Mouse (Mus musculus) liver, embryonic 16.5 days (tissue): Measurements from ENCODE around the gene Map4k2. TPM values are rescaled to one million over a fixed set of nuclear protein-coding genes. Genes with fewer than 3 reads are reported as not detected.
A peak's percentile ranks its signal among the peaks of the same experiment; 100 is the strongest.

ENCODE experiments used
- ATAC-seq: fragments of 200-750 bp; cut with Nextera tagmentation; 2 replicates; pipeline ENCODE4 v1.8.0; 2017; ENCODE audit warnings: low read depth, mild to moderate bottlenecking, moderate number of reproducible peaks, moderate library complexity
- H3K27ac ChIP-seq: fragments of 300-500 bp; sonication (generic); 2 replicates; pipeline ENCODE4 v1.5.1; 2014; ENCODE audit warnings: mild to moderate bottlenecking, low read length
- H3K27me3 ChIP-seq: fragments of 300-500 bp; sonication (generic); 2 replicates; pipeline ENCODE4 v1.6.1; 2014; ENCODE audit warnings: low read depth, low read length, mixed read lengths; ENCODE audit not compliant: control insufficient read depth, insufficient read depth
- H3K36me3 ChIP-seq: fragments of 300-500 bp; sonication (generic); 2 replicates; pipeline ENCODE4 v1.6.1; 2014; ENCODE audit warnings: mild to moderate bottlenecking; ENCODE audit not compliant: control insufficient read depth, insufficient read depth
- H3K4me1 ChIP-seq: fragments of 300-500 bp; sonication (generic); 2 replicates; pipeline ENCODE4 v1.6.1; 2014; ENCODE audit warnings: low read depth, low read length, mixed read lengths; ENCODE audit not compliant: control insufficient read depth
- H3K4me2 ChIP-seq: fragments of 300-500 bp; sonication (generic); 2 replicates; pipeline ENCODE4 v1.6.1; 2014; ENCODE audit warnings: low read depth, low read length, mixed read lengths
- H3K4me3 ChIP-seq: fragments of 300-500 bp; sonication (generic); 2 replicates; pipeline ENCODE4 v1.5.1; 2014; ENCODE audit warnings: low read depth, mild to moderate bottlenecking, low read length
- H3K9ac ChIP-seq: fragments of 300-500 bp; sonication (generic); 2 replicates; pipeline ENCODE4 v1.6.1; 2014; ENCODE audit warnings: low read depth, low read length
- H3K9me3 ChIP-seq: fragments of 300-500 bp; sonication (generic); replicated peaks from 2 replicates; pipeline ENCODE4 v1.6.1; 2016; ENCODE audit warnings: low read length; ENCODE audit not compliant: control insufficient read depth
- WGBS: fragments of 180-500 bp; shearing (Covaris S2); extraction: QIAGEN DNeasy Blood & Tissue Kit; methylation state at CpG from one replicate; pipeline ENCODE4 v1.1.7; 2014; ENCODE audit not compliant: insufficient replicate concordance; 5-methylcytosine and 5-hydroxymethylcytosine counted together
- polyA plus RNA-seq: library from polyadenylated mRNA; unstranded; fragments of >200 nt; fragmentation: Nextera tagmentation; extraction: Ambion mirVana; gene quantifications from 2 replicates; pipeline ENCODE4 v1.2.1, GENCODE M21; 2015

Gene Map4k2
- polyA plus RNA-seq, 1 experiment from 2014 or later = 8.6 TPM

DNA sequence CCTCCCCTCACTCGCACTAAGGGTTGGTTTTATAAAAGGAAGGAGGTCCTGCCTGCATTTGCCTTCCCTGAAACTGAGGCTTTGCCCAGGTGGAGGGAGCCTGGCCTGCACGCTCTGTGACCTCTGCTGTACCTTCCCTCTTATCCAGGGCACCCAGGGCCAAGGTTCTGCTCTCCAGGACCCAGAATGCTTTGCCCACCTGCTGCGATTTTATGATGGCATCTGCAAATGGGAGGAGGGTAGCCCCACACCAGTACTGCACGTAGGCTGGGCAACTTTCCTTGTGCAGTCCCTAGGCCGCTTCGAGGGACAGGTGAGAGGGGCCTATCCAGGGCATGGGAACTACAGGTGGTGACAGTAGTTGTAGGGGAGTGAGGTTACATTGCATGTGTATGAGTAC, 1.7 kb upstream of the Map4k2 start:
- no peak for ATAC-seq
- Histone ChIP-seq H3K9ac (no peak overlapping the region), H3K36me3 (peaks cover 10% of the 10 kb centered on the region), H3K27ac (no peak overlapping the region; the same call in 1 of the 2 replicates), H3K4me2 (no peak overlapping the region), H3K4me3 (no peak overlapping the region), H3K27me3 (no peaks in the 10 kb centered on the region), H3K9me3 (no peaks in the 10 kb centered on the region), H3K4me1 (peaks cover 57% of the 10 kb centered on the region)
- 78% methylated on average over 6 of the region's 6 CpGs for WGBS

DNA sequence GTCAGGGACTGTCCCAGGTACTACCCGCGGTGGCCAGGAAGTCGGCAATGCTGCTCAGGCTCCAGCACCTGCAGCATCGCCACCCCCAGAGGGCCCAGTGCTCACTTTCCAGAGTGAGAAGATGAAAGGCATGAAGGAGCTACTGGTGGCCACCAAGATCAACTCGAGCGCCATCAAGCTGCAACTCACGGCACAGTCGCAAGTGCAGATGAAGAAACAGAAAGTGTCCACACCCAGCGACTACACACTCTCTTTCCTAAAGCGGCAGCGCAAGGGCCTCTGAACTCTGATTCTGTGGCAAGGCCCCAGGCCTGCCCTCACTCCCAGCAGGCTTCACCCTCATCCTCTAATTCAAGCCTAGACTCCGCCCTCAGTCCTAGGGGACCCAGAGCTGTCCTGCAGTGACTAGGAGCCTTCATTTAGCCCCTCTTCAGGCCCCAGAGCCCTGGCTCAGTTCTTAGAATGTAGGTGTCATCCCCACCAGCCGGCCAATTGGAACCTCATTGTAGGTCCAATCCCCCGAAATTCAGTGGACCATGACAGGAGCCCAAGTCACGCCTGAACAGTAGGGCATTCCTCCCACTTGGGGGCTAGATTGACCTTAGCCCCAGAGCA, 938 bp upstream of the Map4k2 start:
- H3K27ac ChIP-seq = peak overlapping the region; percentile 76
- no peaks in the 10 kb centered on the region for H3K27me3 ChIP-seq
- WGBS = 33% methylated on average over 15 of the region's 15 CpGs
- peak overlapping the region; percentile 100 for H3K4me2 ChIP-seq
- H3K9ac ChIP-seq = peak overlapping the region; percentile 46
- peaks cover 10% of the 10 kb centered on the region for H3K36me3 ChIP-seq
- peak overlapping the region; percentile 83 for H3K4me3 ChIP-seq
- ATAC-seq = no peak
- H3K9me3 ChIP-seq = no peaks in the 10 kb centered on the region
- peaks cover 52% of the 10 kb centered on the region for H3K4me1 ChIP-seq

DNA sequence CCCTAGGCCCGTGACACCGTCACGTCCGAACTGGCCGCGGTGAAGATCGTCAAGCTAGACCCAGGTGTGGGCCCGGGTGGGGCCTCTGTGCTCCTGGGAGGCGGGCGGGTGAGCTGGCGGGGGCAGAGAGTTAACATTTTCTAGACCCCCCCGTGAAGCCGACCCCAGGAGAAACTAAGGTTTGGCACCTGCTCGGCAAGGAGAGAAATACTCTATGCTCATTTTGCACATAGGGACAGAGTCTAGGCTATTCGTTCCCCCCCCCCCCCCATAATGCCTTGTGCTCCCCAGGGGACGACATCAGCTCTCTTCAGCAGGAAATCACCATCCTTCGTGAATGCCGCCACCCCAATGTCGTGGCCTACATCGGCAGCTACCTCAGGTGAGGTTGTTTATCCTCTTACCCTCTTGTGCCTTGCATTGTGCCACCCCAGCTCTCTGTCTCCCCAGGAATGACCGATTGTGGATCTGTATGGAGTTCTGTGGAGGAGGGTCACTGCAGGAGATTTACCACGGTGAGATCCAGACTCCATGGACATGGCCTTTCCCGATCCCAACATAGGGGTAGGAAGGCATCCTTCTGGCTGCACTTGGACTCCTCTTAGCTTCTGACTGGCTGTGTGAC, 630 bp downstream of the Map4k2 start:
- Histone ChIP-seq H3K4me3 (peak overlapping the region; percentile 83), H3K4me1 (peaks cover 40% of the 10 kb centered on the region), H3K9me3 (no peaks in the 10 kb centered on the region), H3K27me3 (no peaks in the 10 kb centered on the region), H3K27ac (peak overlapping the region; percentile 56), H3K9ac (peak overlapping the region; percentile 87), H3K4me2 (peak overlapping the region; percentile 100), H3K36me3 (peaks cover 19% of the 10 kb centered on the region)
- no peak; the same call in 1 of the 2 replicates for ATAC-seq
- WGBS = 4% methylated on average over 23 of the region's 23 CpGs

DNA sequence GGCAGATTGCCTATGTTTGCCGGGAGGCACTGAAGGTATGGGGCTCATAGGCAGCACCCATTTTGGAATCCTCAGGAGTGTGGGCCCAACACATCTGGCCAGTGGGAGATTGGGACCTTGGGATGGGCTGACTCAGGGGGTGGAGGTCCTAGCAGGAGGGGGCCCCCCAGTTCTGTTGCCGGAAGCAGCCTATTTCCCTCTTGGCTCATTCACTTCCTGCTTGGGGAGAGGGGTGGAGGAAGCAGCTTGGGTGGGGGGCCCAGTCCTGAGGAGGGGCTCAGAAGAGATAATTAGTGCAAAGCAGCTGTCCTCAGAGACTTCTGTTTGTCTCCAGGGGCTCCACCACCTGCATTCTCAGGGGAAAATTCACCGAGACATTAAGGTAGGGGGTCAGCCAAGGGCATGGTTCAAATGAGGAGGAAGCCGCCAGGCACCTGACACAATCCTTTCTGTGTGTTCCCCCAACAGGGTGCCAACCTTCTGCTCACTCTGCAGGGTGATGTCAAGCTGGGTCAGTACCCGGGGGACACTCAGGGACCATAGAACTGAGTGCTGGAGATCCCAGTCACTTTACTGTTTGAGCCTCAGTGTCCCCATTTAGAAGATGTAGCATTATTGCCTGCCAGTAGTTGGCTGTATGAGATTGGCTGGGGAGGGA, 1.5 kb downstream of the Map4k2 start:
- 52% methylated on average over 5 of the region's 5 CpGs for WGBS
- no peaks in the 10 kb centered on the region for H3K27me3 ChIP-seq
- peak overlapping the region; percentile 87; the same call in 1 of the 2 replicates for H3K9ac ChIP-seq
- H3K36me3 ChIP-seq = peaks cover 19% of the 10 kb centered on the region
- peak overlapping the region; percentile 100 for H3K4me2 ChIP-seq
- H3K9me3 ChIP-seq = no peaks in the 10 kb centered on the region
- no peak for ATAC-seq
- H3K4me1 ChIP-seq = peaks cover 36% of the 10 kb centered on the region
- peak overlapping the region; percentile 36 for H3K27ac ChIP-seq
- peak overlapping the region; percentile 83 for H3K4me3 ChIP-seq

DNA sequence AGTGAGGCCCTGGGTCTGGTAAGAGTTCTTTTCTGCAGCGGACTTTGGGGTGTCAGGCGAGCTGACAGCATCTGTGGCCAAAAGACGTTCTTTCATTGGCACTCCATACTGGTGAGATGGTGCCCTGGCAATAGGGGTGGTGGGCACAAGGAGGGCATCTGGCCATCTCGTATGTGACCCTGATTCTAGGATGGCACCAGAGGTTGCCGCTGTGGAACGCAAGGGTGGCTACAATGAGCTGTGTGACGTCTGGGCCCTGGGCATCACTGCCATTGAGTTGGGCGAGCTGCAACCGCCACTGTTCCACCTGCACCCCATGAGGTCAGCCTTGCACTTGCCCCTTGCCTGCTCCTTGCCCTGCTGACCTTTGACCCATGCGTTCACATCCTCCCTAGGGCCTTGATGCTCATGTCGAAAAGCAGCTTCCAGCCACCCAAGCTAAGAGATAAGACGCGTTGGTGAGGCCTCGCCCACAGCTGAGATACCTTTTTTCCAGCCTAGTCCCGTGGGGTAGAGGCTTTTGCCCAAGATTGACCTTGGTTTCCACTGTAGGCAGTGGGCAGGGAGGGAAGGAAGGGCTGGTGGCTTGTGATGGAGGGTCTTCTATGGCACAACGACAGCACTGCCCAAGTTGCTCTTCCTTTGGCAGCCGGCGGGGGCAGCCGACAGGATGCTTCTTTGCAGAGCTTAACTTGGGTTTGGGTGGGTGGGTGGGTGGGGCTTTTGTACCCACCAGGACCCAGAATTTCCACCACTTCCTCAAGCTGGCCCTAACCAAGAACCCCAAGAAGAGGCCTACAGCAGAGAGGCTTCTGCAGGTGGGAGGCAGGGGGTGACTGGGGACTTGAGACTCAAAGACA, 2.4 kb downstream of the Map4k2 start:
- ATAC-seq = no peak

DNA sequence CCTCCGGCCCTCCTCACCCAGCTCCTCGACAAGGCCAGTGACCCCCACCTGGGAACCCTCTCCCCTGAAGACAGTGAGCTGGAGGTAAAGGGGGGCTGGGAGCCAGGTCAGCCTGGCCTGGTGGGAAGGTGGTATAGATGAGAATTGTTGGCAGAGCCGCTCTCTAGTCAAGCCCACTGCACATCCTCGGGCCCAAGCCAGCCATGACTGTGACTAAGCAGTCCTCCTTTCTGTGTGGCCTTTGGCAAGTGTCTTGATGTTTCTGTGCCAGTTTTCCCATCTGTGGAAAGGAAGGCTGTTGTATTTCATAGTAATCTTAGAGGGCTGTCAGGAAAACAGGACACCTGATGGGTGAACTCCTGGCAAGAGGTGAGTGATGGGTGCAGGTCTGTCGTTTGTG, 3.1 kb downstream of the Map4k2 start:
- Histone ChIP-seq H3K27ac (no peak overlapping the region), H3K4me2 (no peak overlapping the region), H3K4me3 (no peak overlapping the region), H3K4me1 (peaks cover 42% of the 10 kb centered on the region), H3K9ac (no peak overlapping the region), H3K27me3 (no peaks in the 10 kb centered on the region), H3K36me3 (peaks cover 13% of the 10 kb centered on the region), H3K9me3 (no peaks in the 10 kb centered on the region)
- 82% methylated on average over 5 of the region's 5 CpGs for WGBS
- no peak for ATAC-seq

More for the DNA sequence above, 2.4 kb downstream of the Map4k2 start:
- Histone ChIP-seq H3K27ac (no peak overlapping the region), H3K36me3 (peaks cover 16% of the 10 kb centered on the region), H3K9ac (no peak overlapping the region), H3K4me2 (no peak overlapping the region), H3K27me3 (no peaks in the 10 kb centered on the region), H3K4me3 (no peak overlapping the region), H3K4me1 (peaks cover 36% of the 10 kb centered on the region), H3K9me3 (no peaks in the 10 kb centered on the region)
- WGBS = 52% methylated on average over 19 of the region's 19 CpGs

DNA sequence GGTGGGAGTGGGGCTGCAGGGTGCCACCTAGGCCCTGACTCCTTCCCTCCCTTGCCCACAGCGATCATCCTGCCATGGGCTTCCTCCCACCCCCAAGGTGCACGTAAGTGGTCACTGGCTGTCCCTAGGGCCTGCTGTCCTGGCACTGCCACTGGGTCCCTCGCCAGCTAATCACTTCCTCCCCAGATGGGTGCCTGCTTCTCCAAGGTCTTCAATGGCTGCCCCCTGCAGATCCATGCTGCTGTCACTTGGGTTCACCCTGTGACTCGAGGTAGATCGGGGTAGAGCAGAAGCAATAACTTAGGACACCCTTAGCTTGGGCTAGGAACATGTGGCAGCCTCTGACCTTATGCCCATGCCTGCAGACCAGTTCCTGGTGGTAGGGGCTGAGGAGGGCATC, 5.1 kb downstream of the Map4k2 start:
- Histone ChIP-seq H3K36me3 (peaks cover 9% of the 10 kb centered on the region), H3K9me3 (no peaks in the 10 kb centered on the region), H3K27ac (no peak overlapping the region), H3K4me1 (peaks cover 35% of the 10 kb centered on the region), H3K4me3 (no peak overlapping the region), H3K27me3 (no peaks in the 10 kb centered on the region), H3K4me2 (no peak overlapping the region), H3K9ac (no peak overlapping the region)
- ATAC-seq = no peak
- WGBS = 77% methylated on average over 5 of the region's 5 CpGs

DNA sequence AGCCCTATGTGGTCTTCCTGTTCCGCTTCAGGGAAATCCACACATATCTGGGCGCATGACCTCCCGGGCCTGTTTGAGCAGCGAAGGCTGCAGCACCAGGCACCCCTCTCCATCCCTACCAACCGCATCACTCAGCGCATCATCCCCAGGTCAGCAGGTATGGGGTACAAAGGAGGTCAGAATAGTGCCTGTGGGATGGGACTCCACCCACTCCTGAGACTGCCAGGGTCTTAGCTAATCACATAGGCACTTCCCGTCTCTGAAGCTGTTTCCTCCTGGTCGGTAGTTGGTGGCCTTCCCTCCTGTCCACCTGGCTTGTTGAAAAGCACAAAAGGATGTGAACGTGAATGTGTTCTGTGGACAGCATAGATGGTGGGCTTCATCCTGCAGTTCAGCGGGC, 5.7 kb downstream of the Map4k2 start:
- H3K27me3 ChIP-seq = no peaks in the 10 kb centered on the region
- H3K27ac ChIP-seq = no peak overlapping the region
- no peaks in the 10 kb centered on the region for H3K9me3 ChIP-seq
- 68% methylated on average over 10 of the region's 10 CpGs for WGBS
- no peak overlapping the region for H3K4me2 ChIP-seq
- no peak overlapping the region for H3K4me3 ChIP-seq
- H3K9ac ChIP-seq = no peak overlapping the region
- peaks cover 9% of the 10 kb centered on the region for H3K36me3 ChIP-seq
- no peak for ATAC-seq
- H3K4me1 ChIP-seq = peaks cover 30% of the 10 kb centered on the region
